Mouse (Mus musculus): Measurements from ENCODE around the gene Nmt1.

The Nmt1 gene

GRCm38 (mm10) chr11:103036881-103037465, 9.0 kb downstream of the Nmt1 start:
- in situ Hi-C loops (cut with MboI; ENCODE audit: unreplicated experiment in 2 of 2) = no loop called here

DNA sequence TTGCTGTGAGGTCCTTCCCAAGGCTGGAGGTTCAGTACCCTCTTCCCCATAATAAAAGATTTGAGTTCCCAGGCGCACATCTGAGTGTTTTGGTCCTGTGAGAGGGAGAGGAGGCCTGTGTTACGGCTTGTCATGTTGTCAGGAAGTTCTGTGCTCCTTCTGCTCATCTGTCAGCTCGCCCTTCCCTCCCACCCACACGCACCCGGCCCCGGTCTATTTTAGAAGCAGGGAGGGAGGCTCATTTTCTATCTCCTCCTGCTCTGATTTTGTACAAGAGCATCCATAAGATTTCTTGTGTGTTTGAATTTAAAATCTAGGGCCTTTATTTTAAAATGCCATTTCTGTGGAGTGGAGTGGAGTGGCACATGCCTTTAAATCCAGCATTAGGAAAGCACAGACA, 10.0 kb downstream of the Nmt1 start:
- in situ Hi-C loops (cut with MboI; ENCODE audit: unreplicated experiment in 2 of 2) = no loop called here

DNA sequence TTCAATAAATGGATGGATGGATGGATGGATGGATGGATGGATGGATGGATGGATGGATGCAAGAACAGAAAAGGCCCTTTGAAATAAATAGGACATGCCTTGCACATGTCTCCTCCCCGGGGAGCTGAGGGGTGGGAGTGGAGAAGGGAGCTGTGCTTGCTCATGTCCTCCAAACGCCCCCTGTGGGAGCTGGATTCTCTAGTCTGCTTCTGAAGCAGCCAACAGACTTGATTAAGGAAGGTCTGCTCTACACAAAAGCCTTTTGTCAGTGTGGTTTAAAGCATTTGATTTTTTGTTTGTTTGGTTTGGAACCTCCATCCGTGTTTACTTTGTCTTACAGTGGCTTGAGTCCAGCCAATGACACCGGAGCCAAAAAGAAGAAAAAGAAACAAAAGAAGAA, 14.8 kb downstream of the Nmt1 start:
- in situ Hi-C loops (cut with MboI; ENCODE audit: unreplicated experiment in 2 of 2) = no loop called here

GRCm38 (mm10) chr11:103043982-103044381, 16.0 kb downstream of the Nmt1 start:
- in situ Hi-C loops (cut with MboI; ENCODE audit: unreplicated experiment in 2 of 2) = no loop called here

- in situ Hi-C loops (cut with MboI; ENCODE audit: unreplicated experiment in 2 of 2) = no loop called here
Measured at GRCm38 (mm10) chr11:103046286-103046685, 18.3 kb downstream of the Nmt1 start.

DNA sequence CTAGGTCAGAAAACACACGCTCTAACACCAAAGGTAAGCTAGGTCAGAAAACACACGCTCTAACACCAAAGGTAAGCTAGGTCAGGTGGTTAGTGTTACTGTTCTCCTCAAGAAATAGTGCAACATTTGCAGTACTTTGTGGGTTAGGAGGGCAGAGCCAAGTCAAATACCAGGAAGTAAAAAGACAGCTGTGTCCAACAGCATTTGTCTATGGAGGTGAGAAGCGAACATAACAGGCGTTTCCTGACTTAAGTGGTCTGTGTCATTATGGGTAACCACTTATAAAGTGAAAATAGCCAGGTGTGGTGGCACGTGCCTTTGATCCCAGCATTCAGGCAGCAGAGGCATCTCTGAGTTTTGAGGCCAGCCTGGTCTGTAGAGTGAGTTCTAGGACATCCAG, 21.6 kb downstream of the Nmt1 start:
- in situ Hi-C loops (cut with MboI; ENCODE audit: unreplicated experiment in 2 of 2) = loop anchor here in 1 of 2 experiments (25.0 kb wide), 1 partner anchor 613 kb away; no protein-coding TSS in a partner anchor

DNA sequence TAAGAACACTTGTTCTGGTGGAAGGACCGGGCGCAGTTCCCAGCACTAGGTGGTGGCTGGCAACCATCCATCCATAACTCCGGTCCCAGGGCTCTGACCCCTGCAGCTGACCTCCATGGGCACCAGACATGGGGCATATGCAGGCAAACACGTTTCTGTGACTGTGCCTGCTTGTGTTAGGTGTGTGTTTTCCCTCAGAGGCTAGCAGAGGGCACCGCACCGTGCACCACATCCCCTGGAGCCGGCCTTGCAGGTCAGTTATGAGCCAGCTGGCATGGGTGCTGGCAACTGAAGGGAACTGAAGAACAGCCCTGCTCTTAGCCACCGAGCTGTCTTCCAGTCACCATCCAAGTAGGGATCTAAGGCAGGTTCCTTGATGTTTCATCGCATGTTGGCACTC, 22.2 kb downstream of the Nmt1 start:
- in situ Hi-C loops (cut with MboI; ENCODE audit: unreplicated experiment in 2 of 2) = loop anchor here in 1 of 2 experiments (25.0 kb wide), 1 partner anchor 612 kb away; no protein-coding TSS in a partner anchor

DNA sequence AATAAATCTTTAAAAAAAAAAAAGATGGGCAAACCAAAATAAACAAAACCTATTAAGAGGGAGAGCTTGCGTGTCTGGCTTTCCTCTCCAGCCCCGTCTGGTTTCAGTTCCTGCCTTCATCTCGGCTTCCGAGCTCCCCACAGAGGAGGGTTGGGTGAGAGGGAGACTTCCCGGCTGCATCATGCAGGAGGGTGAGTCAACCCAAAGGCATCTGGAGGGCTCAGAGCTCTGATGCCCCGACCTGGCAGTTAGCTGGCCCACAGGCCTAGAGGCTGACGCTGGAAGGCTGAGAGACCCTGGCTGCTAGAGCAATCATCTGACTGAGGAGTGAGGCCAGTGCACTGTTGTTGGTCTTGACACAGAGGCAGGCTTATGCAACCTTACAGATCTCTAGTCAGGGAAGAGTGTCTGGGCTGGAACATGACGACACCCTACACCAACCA, 23.3 kb downstream of the Nmt1 start:
- in situ Hi-C loops (cut with MboI; ENCODE audit: unreplicated experiment in 2 of 2) = loop anchor here in 1 of 2 experiments (25.0 kb wide), 1 partner anchor 611 kb away; no protein-coding TSS in a partner anchor

DNA sequence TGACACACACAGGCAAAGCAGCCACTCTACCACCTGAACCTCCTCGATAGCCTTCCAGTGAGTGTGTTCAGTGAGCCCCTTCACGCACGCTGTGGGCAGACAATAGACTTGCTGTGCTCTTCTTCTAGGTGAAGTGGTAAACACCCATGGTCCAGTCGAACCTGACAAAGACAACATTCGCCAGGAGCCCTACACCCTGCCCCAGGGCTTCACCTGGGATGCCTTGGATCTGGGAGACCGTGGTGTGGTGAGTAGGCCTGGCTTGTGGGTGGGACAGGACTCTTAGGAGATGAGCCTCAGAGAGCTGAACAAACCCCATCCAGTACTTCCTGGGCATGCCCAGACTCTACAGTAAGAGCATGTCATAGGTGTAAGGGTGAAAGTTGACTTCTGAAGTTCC, 24.1 kb downstream of the Nmt1 start:
- in situ Hi-C loops (cut with MboI; ENCODE audit: unreplicated experiment in 2 of 2) = loop anchor here in 1 of 2 experiments (25.0 kb wide), 1 partner anchor 610 kb away; no protein-coding TSS in a partner anchor

DNA sequence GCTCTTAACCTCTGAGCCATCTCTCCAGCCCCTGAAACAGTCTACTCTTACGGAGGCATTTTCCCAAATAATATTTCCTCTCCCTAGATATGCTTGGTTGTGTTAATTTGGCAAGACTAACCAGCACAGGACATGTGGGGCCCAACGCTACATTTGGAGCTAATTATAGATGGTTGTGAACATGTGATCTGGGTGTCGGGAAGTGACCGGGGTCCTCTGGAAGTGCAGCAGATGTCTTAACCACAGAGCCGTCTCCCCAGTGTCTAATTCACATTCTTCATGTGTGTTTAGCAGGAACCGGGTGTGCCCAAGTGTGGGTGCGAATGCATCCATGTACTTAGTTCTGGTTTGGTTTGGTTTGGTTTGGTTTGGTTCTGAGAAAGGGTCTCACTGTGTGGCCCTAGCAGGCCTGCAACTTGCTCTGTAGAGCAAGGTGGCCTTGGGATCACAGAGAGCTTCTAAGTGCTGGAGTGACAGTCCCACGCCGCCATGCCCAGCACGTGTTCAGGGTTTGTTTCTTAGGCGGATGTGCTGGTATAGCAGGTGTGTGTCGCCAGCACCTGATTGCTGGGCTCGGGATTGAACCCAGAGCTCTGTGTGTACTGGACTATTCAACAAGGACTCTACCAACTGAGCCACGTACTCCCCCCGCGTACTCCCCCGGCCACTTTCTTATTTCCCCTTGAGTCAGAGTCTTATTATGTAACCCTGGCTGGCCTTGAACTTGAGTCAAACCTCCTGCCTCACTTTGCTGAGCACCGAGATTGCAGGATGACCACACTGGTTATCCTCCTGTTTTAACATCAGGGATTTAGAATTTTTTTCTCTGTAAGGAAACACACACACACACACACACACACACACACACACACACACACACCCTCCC, 25.4 kb downstream of the Nmt1 start:
- in situ Hi-C loops (cut with MboI; ENCODE audit: unreplicated experiment in 2 of 2) = loop anchor here in 1 of 2 experiments (25.0 kb wide), 1 partner anchor 609 kb away; no protein-coding TSS in a partner anchor

DNA sequence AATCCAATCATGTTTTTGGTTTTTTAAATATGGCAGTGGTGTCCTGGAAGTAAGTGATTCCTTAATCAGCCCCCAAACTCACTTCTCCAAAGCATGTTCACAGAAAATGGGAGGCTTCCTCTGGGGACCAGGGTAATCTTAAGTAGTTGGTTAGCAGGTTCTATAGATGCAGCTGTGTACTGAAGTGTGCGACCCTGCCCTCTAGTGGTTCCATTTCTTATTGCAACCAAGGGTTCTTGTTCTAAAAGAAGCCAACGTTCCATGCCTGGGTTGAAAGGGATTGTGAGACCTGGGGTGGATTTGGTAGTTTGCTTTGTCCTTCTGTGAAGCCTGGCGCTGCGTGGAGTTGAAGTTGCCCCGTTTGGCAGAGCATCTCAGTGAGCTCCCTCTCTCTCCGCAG, 26.8 kb downstream of the Nmt1 start:
- in situ Hi-C loops (cut with MboI; ENCODE audit: unreplicated experiment in 2 of 2) = loop anchor here in 1 of 2 experiments (5.0 to 25.0 kb wide), 2 partner anchors 162 to 608 kb away; no protein-coding TSS in a partner anchor

DNA sequence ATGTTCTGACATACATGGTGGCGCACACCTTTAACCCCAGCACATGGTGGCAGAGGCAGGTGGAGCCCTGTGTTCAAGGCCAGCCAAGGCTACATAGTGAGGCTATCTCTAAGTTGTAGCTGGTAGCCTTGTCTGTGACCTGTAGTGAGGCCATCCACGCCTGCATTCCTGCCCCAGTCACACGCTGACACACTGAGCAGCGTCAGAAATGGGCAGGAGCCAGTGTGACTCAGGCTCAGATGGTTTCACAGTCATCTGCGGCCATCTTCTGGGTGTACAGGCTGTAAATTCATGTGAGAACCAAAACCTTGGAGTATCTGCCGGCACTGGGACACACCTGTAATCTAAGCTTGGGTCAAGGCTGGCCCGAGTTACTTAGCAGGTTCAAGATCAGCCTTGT, 28.6 kb downstream of the Nmt1 start:
- in situ Hi-C loops (cut with MboI; ENCODE audit: unreplicated experiment in 2 of 2) = loop anchor here in 1 of 2 experiments (5.0 to 25.0 kb wide), 2 partner anchors 164 to 606 kb away; no protein-coding TSS in a partner anchor

DNA sequence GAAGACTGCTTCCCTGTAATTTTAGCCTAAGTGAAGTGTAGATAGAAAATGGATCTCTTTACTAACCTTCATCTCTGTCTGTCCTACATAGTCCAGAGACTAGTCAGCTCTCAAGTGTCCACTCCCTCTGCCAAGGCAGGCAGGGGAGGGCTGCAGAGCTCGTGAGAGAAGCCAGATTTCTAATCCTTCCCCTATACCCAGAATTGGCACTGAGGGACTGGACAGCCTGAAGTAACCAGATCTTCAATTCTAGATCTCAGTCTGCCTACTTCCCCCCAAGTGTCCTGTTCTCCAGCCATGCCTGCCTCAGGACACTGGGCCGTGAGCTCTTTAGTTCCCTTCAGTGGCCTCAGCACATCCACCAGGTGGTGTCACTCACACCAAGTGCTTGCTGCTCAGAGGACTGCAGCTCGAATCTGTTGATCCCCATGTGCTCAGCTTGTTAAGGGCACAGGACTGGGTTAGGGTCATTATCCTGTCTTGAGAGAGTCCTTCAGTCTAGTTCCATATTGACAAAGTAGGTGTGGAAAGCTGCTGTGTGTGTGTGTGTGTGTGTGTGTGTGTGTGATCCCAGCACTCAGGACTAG, 30.6 kb downstream of the Nmt1 start:
- in situ Hi-C loops (cut with MboI; ENCODE audit: unreplicated experiment in 2 of 2) = loop anchor here in 1 of 2 experiments (5.0 to 25.0 kb wide), 2 partner anchors 166 to 604 kb away; no protein-coding TSS in a partner anchor

DNA sequence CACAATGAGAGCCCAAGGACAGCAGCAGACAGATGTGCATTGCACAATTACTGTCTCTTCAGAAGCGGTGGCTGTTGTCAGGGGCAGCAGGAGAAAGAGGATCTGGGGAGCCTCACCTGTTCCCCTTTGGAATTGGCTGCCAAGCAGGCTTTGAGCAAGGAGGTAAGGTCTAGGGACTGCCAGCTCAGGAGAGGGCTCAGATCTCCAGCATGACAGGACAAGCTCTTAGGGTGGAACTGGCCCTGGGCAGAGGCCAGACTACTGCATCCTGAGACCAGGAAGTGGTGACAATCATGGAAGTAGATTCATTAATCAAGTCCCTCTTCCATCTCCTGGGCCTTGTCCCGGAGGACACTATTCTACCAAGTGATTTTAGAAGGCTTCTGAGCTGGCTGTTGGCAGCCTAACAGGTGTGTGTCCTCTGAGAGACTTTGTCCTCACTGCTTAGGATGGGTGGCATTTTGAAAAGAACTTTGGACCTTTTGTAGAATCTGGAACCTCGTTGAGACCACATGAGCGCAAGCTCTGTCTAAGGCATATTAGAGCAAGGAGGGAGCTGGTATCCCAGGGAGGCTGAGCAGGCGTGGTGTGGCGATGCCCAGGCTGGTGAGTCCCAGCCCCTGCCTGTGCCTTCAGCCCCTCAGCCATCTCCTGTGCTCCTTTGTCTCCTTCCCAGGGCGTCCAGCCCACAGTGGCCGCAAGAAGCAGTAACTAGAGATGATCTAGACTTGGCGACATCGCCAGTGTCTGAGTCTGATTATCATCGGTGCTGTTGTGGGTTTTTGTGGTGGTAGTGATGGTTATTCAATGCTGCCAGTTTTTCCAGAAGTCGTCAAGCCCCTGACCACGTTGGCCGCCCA, 38.4 kb downstream of the Nmt1 start:
- in situ Hi-C loops (cut with MboI; ENCODE audit: unreplicated experiment in 2 of 2) = loop anchor here in 1 of 2 experiments (25.0 kb wide), 1 partner anchor 596 kb away; no protein-coding TSS in a partner anchor

DNA sequence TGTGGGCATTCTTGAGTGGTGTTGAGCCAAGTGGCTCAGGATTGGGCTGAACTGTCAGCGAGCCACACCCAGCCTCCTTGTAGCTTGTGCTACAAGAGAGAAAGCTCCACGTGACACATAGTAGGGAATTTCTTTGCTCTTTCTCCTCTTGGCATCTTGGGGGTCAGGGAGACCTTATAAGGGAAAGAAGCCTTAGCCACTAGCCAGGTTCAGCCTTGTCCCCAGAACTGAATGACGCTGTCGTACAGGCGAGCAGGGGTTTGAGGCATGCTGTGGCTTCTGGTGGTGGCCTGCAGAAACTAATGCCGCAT, 39.0 kb downstream of the Nmt1 start:
- in situ Hi-C loops (cut with MboI; ENCODE audit: unreplicated experiment in 2 of 2) = loop anchor here in 1 of 2 experiments (25.0 kb wide), 1 partner anchor 595 kb away; no protein-coding TSS in a partner anchor

- in situ Hi-C loops (cut with MboI; ENCODE audit: unreplicated experiment in 2 of 2) = loop anchor here in 1 of 2 experiments (25.0 kb wide), 1 partner anchor 595 kb away; no protein-coding TSS in a partner anchor
Measured at GRCm38 (mm10) chr11:103067457-103068001, 39.5 kb downstream of the Nmt1 start.

GRCm38 (mm10) chr11:103068272-103068671, 40.3 kb downstream of the Nmt1 start:
- in situ Hi-C loops (cut with MboI; ENCODE audit: unreplicated experiment in 2 of 2) = loop anchor here in 1 of 2 experiments (25.0 kb wide), 1 partner anchor 594 kb away; no protein-coding TSS in a partner anchor

DNA sequence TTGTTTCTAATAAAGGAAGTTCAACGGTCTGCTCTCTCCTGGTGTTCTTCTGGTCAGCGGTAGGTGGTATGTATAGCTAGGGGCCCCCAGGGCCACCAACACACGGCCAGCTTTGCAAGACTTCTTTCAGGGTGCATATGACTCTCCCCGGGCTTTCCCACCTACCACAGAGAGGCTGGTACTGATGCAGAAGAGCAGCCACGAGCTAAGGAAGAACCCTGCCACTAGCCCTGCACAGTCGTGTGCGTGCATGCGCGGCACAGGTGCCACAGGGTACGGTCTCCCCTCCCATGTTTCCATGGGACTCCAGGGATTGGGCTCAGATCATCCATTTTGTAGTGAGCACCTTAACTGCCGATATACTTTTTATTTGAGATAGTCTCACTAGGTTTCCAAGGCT, 40.9 kb downstream of the Nmt1 start:
- in situ Hi-C loops (cut with MboI; ENCODE audit: unreplicated experiment in 2 of 2) = loop anchor here in 1 of 2 experiments (25.0 kb wide), 1 partner anchor 593 kb away; no protein-coding TSS in a partner anchor

DNA sequence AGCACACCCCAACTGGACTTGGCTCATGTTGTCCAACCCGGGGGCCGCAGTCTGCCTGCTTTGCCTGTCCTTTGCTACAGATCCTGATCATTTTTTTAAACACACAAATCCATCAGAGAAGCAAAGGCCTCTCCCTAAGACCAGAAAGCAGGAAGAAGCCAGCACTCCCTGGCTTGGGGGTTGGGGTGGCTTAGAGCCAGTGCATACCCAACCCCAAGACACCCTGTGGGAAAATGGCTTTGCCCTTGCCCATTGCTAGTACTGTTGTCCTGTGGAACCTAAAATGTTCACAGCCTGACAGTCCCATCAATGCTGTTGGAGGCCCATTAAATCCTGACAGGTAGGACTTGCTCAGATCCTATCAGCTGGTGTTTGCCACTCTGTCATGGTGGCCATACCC, 41.7 kb downstream of the Nmt1 start:
- in situ Hi-C loops (cut with MboI; ENCODE audit: unreplicated experiment in 2 of 2) = loop anchor here in 1 of 2 experiments (25.0 kb wide), 1 partner anchor 593 kb away; no protein-coding TSS in a partner anchor

All from v-Abl transformed pro-B cells (cell line).